Mouse (Mus musculus) lung, adult 2 months (tissue): ENCODE measurements around the gene 9630041A04Rik.

Source experiments
- CTCF ChIP-seq: fragments of 200-500 bp; IDR thresholded peaks from 2 replicates; pipeline ENCODE4 v1.5.1; 2011; ENCODE audit warnings: mild to moderate bottlenecking, low read length, control low read depth; ENCODE audit not compliant: insufficient read depth
- POLR2A ChIP-seq: fragments of 200-500 bp; IDR thresholded peaks from 2 replicates; pipeline ENCODE4 v1.6.1; 2011; ENCODE audit warnings: low read depth, mild to moderate bottlenecking, control low read depth, low read length, borderline replicate concordance; ENCODE audit errors: extremely low read depth

- no peak for TF ChIP-seq CTCF
- TF ChIP-seq POLR2A, result no peak
These were observed 28.0 kb upstream of the 9630041A04Rik start for GRCm38 (mm10) chr9:101833619-101834018.
